Mouse (Mus musculus) liver, embryonic 16.5 days (tissue): ENCODE measurements around the gene Cnnm2. TPM values are rescaled to one million over a fixed set of nuclear protein-coding genes. Genes with fewer than 3 reads are reported as not detected.

Source experiments
- ATAC-seq: fragments of 200-750 bp; cut with Nextera tagmentation; 2 replicates; pipeline ENCODE4 v1.8.0; 2017; ENCODE audit warnings: low read depth, mild to moderate bottlenecking, moderate number of reproducible peaks, moderate library complexity
- H3K27ac ChIP-seq: fragments of 300-500 bp; sonication (generic); 2 replicates; pipeline ENCODE4 v1.5.1; 2014; ENCODE audit warnings: mild to moderate bottlenecking, low read length
- H3K27me3 ChIP-seq: fragments of 300-500 bp; sonication (generic); 2 replicates; pipeline ENCODE4 v1.6.1; 2014; ENCODE audit warnings: low read depth, low read length, mixed read lengths; ENCODE audit not compliant: control insufficient read depth, insufficient read depth
- H3K36me3 ChIP-seq: fragments of 300-500 bp; sonication (generic); 2 replicates; pipeline ENCODE4 v1.6.1; 2014; ENCODE audit warnings: mild to moderate bottlenecking; ENCODE audit not compliant: control insufficient read depth, insufficient read depth
- H3K4me1 ChIP-seq: fragments of 300-500 bp; sonication (generic); 2 replicates; pipeline ENCODE4 v1.6.1; 2014; ENCODE audit warnings: low read depth, low read length, mixed read lengths; ENCODE audit not compliant: control insufficient read depth
- H3K4me2 ChIP-seq: fragments of 300-500 bp; sonication (generic); 2 replicates; pipeline ENCODE4 v1.6.1; 2014; ENCODE audit warnings: low read depth, low read length, mixed read lengths
- H3K4me3 ChIP-seq: fragments of 300-500 bp; sonication (generic); 2 replicates; pipeline ENCODE4 v1.5.1; 2014; ENCODE audit warnings: low read depth, mild to moderate bottlenecking, low read length
- H3K9ac ChIP-seq: fragments of 300-500 bp; sonication (generic); 2 replicates; pipeline ENCODE4 v1.6.1; 2014; ENCODE audit warnings: low read depth, low read length
- H3K9me3 ChIP-seq: fragments of 300-500 bp; sonication (generic); replicated peaks from 2 replicates; pipeline ENCODE4 v1.6.1; 2016; ENCODE audit warnings: low read length; ENCODE audit not compliant: control insufficient read depth
- WGBS: fragments of 180-500 bp; shearing (Covaris S2); extraction: QIAGEN DNeasy Blood & Tissue Kit; methylation state at CpG from one replicate; pipeline ENCODE4 v1.1.7; 2014; ENCODE audit not compliant: insufficient replicate concordance; 5-methylcytosine and 5-hydroxymethylcytosine counted together
- polyA plus RNA-seq: library from polyadenylated mRNA; unstranded; fragments of >200 nt; fragmentation: Nextera tagmentation; extraction: Ambion mirVana; gene quantifications from 2 replicates; pipeline ENCODE4 v1.2.1, GENCODE M21; 2015

The Cnnm2 gene
- polyA plus RNA-seq, 1 experiment from 2014 or later: 1.4 TPM

DNA sequence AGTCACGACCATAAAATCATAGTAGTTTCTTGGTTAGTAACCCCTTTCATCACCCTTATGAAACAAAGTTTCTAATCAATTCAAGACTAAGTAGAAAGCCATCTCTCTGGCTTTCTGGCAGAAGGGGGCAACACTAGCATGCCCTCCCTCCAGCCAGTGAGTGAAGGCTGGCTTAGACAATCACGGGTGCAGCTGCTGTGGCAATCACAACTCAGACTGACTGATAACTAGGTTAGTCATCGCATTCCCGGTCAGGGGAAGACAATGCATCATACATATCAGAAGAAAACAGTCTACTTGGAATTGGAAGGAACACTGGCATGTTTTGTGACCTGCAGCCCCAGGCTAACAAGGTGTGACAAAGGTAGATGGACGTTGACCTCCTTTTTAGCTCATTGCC is 138.5 kb downstream of the Cnnm2 start:
- Histone ChIP-seq H3K4me2 (no peak overlapping the region), H3K9ac (no peak overlapping the region), H3K36me3 (peaks cover 22% of the 10 kb centered on the region), H3K4me1 (peaks cover 32% of the 10 kb centered on the region), H3K4me3 (no peak overlapping the region), H3K27ac (no peak overlapping the region), H3K9me3 (peaks cover 5% of the 10 kb centered on the region), H3K27me3 (no peaks in the 10 kb centered on the region)
- no peak for ATAC-seq
- 49% methylated on average over 5 of the region's 5 CpGs for WGBS

DNA sequence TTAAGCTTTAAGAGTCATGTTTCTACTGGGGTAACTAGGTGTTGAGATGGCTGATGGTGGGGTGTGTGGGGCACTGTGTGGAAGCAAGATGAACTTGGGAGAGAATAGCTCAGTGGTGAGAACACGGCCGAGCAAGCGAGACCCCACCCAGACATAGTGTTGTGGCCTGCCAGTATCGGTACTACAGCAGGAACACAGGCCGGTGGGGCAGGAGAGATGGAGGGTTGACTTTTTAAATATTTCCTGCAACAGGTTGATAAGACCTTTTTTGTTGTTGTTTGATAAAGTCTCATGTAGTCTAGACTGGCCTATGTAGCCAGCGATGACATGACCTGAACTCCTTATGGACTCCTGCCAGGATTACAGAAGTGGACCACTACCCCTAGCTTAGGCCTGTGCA is 139.4 kb downstream of the Cnnm2 start:
- ATAC-seq: peak; percentile 78
- Histone ChIP-seq H3K4me2 (peak overlapping the region; percentile 39; the same call in 1 of the 2 replicates), H3K4me3 (no peak overlapping the region), H3K9ac (0 out of 2 replicates have a peak overlapping the region, but pooled peaks have one; percentile 1), H3K27ac (peak overlapping the region; percentile 76), H3K9me3 (peaks cover 5% of the 10 kb centered on the region), H3K27me3 (no peaks in the 10 kb centered on the region), H3K36me3 (peaks cover 22% of the 10 kb centered on the region), H3K4me1 (peaks cover 40% of the 10 kb centered on the region)
- WGBS: 20% methylated on average over 6 of the region's 6 CpGs

DNA sequence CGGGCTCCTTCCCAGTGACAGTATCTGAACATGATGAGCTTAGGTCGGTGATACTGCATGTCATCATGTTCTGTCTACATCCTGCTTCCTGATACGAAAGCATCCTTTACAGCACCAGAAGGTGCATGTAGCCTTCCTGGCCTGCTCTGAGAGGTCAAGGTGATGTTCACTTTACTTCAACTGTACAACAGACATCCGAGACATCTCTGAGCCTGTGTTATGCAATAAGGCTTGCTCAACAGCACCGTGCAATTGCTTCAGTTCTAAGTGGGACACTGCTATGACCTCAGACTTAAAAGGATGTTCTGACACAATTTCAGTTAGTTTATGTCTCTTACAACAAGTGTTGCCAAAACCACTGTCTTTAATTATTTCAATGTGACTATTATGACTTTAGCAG is 139.9 kb downstream of the Cnnm2 start:
- Histone ChIP-seq H3K4me2 (no peak overlapping the region), H3K36me3 (peaks cover 22% of the 10 kb centered on the region), H3K4me1 (peaks cover 45% of the 10 kb centered on the region), H3K9me3 (peaks cover 5% of the 10 kb centered on the region), H3K4me3 (no peak overlapping the region), H3K9ac (0 out of 2 replicates have a peak overlapping the region, but pooled peaks have one; percentile 1), H3K27me3 (no peaks in the 10 kb centered on the region), H3K27ac (peak overlapping the region; percentile 76)
- 55% methylated on average over 5 of the region's 5 CpGs for whole genome bisulfite sequencing
- no peak for ATAC-seq

- H3K36me3 ChIP-seq: peaks cover 8% of the 10 kb centered on the region; the same call in 1 of the 2 replicates
- peaks cover 55% of the 10 kb centered on the region for H3K4me1 ChIP-seq
- H3K27ac ChIP-seq: peak overlapping the region; percentile 32; the same call in 1 of the 2 replicates
Observed at GRCm38 (mm10) chr19:46903379-46903778, 142.0 kb downstream of the Cnnm2 start.

DNA sequence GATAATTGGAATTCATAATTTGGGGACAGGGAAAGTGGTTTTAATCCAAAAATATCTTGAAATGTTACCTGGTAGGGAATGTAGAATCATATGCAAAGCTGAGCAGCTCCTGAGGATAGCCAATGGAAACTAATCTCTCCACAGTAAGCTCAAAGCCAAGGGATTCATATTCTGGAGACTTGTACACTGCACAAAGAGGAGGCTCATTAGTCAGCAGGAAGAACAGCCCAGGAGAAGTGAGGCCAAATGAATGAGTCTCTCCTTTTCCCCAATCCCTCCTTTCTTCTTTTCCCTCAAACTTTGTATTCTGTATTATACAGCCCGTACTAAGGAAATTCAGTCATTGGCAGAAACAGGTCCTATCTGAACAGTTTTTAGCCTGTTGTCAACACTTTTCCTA is 143.5 kb downstream of the Cnnm2 start:
- Histone ChIP-seq H3K27me3 (no peaks in the 10 kb centered on the region), H3K27ac (peak overlapping the region; percentile 95), H3K4me1 (peaks cover 55% of the 10 kb centered on the region), H3K36me3 (peaks cover 5% of the 10 kb centered on the region; the same call in 1 of the 2 replicates), H3K4me3 (peak overlapping the region; percentile 6; the same call in 1 of the 2 replicates), H3K9me3 (no peaks in the 10 kb centered on the region), H3K4me2 (peak overlapping the region; percentile 62), H3K9ac (peak overlapping the region; percentile 34)
- 48% methylated on average over 1 of the region's 1 CpGs for WGBS
- ATAC-seq: peak; percentile 32; the same call in 1 of the 2 replicates

More at GRCm38 (mm10) chr19:46903379-46903778, 142.0 kb downstream of the Cnnm2 start:
- Histone ChIP-seq H3K4me2 (no peak overlapping the region), H3K9me3 (no peaks in the 10 kb centered on the region), H3K9ac (no peak overlapping the region), H3K27me3 (no peaks in the 10 kb centered on the region), H3K4me3 (no peak overlapping the region)
- 84% methylated on average over 5 of the region's 5 CpGs for WGBS
- ATAC-seq: no peak

DNA sequence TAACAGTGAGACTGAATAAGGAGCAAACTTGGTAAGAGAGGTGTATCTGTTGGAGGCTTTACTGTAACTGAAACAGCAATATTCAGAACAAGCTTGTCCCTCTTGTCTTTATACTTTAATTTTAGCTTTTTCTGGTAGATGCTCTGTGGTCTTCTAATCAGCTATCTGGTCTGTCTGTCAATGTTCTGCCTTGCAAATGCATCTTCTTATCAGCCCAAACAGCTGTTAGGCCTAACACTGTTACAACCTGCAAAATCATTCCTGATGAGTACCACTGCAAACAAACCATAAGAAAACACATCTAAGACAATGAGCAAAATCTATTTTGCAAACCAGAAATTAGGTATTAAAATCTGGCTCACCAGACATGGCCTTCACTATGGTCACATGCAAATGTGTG is 144.0 kb downstream of the Cnnm2 start:
- H3K27me3 ChIP-seq: no peaks in the 10 kb centered on the region
- H3K4me2 ChIP-seq: peak overlapping the region; percentile 62
- peak overlapping the region; percentile 34 for H3K9ac ChIP-seq
- peak; percentile 91 for ATAC-seq
- no peaks in the 10 kb centered on the region for H3K9me3 ChIP-seq
- peaks cover 5% of the 10 kb centered on the region; the same call in 1 of the 2 replicates for H3K36me3 ChIP-seq
- H3K27ac ChIP-seq: peak overlapping the region; percentile 95
- H3K4me1 ChIP-seq: peaks cover 53% of the 10 kb centered on the region
- H3K4me3 ChIP-seq: peak overlapping the region; percentile 6; the same call in 1 of the 2 replicates

DNA sequence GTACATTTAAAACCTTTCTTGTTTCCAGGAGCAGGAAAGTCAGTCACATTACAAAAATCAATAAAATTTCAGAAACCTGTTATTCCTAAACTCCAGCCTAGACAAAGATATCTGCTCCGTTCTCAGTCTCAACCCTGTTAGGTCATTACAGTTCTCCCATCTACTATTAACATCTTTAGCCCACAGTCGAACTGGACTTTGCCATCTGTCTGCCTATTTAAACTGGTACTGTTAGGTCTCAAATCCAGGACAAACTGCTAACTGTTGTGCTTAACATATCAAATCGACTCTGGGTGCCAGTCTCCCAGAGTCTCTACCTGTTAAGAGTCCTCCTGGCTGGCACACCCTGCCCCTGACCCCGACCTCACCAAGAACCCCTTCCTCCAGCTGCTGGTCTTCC is 144.6 kb downstream of the Cnnm2 start:
- Histone ChIP-seq H3K27me3 (no peaks in the 10 kb centered on the region), H3K9ac (peak overlapping the region; percentile 46), H3K4me2 (peak overlapping the region; percentile 62; the same call in 1 of the 2 replicates), H3K4me3 (no peak overlapping the region), H3K27ac (peak overlapping the region; percentile 95), H3K4me1 (peaks cover 50% of the 10 kb centered on the region), H3K36me3 (peaks cover 5% of the 10 kb centered on the region; the same call in 1 of the 2 replicates), H3K9me3 (no peaks in the 10 kb centered on the region)
- 50% methylated on average over 4 of the region's 4 CpGs for WGBS
- ATAC-seq: no peak

DNA sequence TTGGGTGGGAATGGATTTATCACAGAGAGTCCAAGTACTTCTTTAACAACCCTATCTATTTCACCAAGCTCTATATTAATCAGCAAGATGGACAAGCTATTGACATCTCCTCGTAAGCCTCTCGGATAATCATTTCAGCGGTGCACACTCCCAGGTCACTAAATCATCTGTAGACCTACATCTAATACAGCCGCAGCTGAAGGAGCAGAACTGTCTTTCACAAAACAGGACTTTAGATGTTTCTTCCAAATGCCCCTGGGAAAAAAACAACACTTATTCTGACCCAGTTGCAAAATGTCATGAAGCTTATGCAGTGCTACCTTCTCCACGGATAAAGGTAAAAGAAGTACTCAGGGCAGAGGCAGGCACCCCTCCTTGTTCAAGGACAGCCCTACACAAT is 146.8 kb downstream of the Cnnm2 start:
- 79% methylated on average over 5 of the region's 5 CpGs for WGBS
- Histone ChIP-seq H3K9me3 (no peaks in the 10 kb centered on the region), H3K27ac (peak overlapping the region; percentile 1; the same call in 1 of the 2 replicates)

DNA sequence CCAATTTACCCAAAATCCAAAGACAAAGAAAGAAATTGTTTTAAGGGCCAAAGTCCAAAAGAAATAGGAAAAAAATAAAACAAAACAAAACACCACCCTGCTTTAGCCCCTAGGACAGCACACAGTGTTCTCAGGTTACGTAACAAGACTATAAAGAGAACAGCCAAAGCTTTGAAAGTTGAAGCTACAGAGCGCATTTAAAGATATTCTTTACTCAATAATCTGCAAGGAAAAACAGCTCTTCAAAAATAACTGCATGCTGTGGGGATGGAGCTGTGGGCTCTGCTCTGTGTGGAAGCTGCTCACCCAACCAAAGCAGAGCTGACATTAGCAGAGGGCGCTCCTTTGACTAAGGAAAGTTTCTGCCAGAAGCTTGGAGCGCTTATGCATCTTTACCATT is 147.6 kb downstream of the Cnnm2 start:
- peaks cover 51% of the 10 kb centered on the region for H3K4me1 ChIP-seq
- no peaks in the 10 kb centered on the region for H3K27me3 ChIP-seq
- H3K36me3 ChIP-seq: no peaks in the 10 kb centered on the region; the same call in 1 of the 2 replicates
- no peak for ATAC-seq
- no peaks in the 10 kb centered on the region for H3K9me3 ChIP-seq
- peak overlapping the region; percentile 40 for H3K27ac ChIP-seq
- WGBS: 88% methylated on average over 4 of the region's 4 CpGs
- no peak overlapping the region for H3K4me2 ChIP-seq
- no peak overlapping the region for H3K4me3 ChIP-seq
- no peak overlapping the region for H3K9ac ChIP-seq

More for the DNA sequence above, 146.8 kb downstream of the Cnnm2 start:
- peaks cover 5% of the 10 kb centered on the region; the same call in 1 of the 2 replicates for H3K36me3 ChIP-seq
- peaks cover 55% of the 10 kb centered on the region for H3K4me1 ChIP-seq
- H3K9ac ChIP-seq: no peak overlapping the region
- no peak for ATAC-seq
- no peak overlapping the region for H3K4me2 ChIP-seq
- H3K4me3 ChIP-seq: no peak overlapping the region
- H3K27me3 ChIP-seq: no peaks in the 10 kb centered on the region
